Mouse (Mus musculus): Measurements from ENCODE around the gene Atp8b3. TPM values are rescaled to one million over a fixed set of nuclear protein-coding genes. Genes with fewer than 3 reads are reported as not detected.

Gene Atp8b3
- polyA plus RNA-seq, 1 experiment from 2014 or later, result 1.3 TPM

GRCm38 (mm10) chr10:80576351-80577194 is 37.6 kb upstream of the Atp8b3 start:
- no peaks in the 10 kb centered on the region for H3K27me3 ChIP-seq
- no peaks in the 10 kb centered on the region; the same call in 1 of the 2 replicates for H3K36me3 ChIP-seq
- H3K27ac ChIP-seq, result peak overlapping the region; percentile 86
- H3K9ac ChIP-seq, result peak overlapping the region; percentile 86
- H3K9me3 ChIP-seq, result no peaks in the 10 kb centered on the region
- peaks cover 65% of the 10 kb centered on the region for H3K4me1 ChIP-seq (replicated peaks)
- peak overlapping the region; percentile 93 for H3K4me2 ChIP-seq
- H3K4me3 ChIP-seq, result peak overlapping the region; percentile 77
- WGBS, result under 1% methylated on average over 89 of the region's 96 CpGs
- peak; percentile 1; the same call in 1 of the 2 replicates for ATAC-seq (ENCODE audit: low FRiP score)

- no peak overlapping the region for H3K27ac ChIP-seq
- H3K4me1 ChIP-seq (replicated peaks), result peaks cover 71% of the 10 kb centered on the region
- H3K36me3 ChIP-seq, result no peaks in the 10 kb centered on the region
- no peaks in the 10 kb centered on the region for H3K9me3 ChIP-seq
- H3K9ac ChIP-seq, result peak overlapping the region; percentile 86
- peak overlapping the region; percentile 93 for H3K4me2 ChIP-seq
- 16% methylated on average over 17 of the region's 17 CpGs for WGBS
- no peak for ATAC-seq (ENCODE audit: low FRiP score)
- no peaks in the 10 kb centered on the region for H3K27me3 ChIP-seq
- peak overlapping the region; percentile 77 for H3K4me3 ChIP-seq
Observed at GRCm38 (mm10) chr10:80575925-80576324, 37.0 kb upstream of the Atp8b3 start.

- Histone ChIP-seq H3K9ac (peak overlapping the region; percentile 86; the same call in 1 of the 2 replicates), H3K4me3 (peak overlapping the region; percentile 77), H3K36me3 (no peaks in the 10 kb centered on the region), H3K9me3 (no peaks in the 10 kb centered on the region), H3K27ac (no peak overlapping the region), H3K4me2 (peak overlapping the region; percentile 93), H3K4me1 (replicated peaks) (peaks cover 81% of the 10 kb centered on the region), H3K27me3 (no peaks in the 10 kb centered on the region)
- 85% methylated on average over 3 of the region's 3 CpGs for WGBS
- ATAC-seq (ENCODE audit: low FRiP score), result no peak
Observed at GRCm38 (mm10) chr10:80574896-80575295, 36.0 kb upstream of the Atp8b3 start.

- H3K4me2 ChIP-seq, result peak overlapping the region; percentile 2; the same call in 1 of the 2 replicates
- H3K36me3 ChIP-seq, result no peaks in the 10 kb centered on the region
- no peak overlapping the region for H3K27ac ChIP-seq
- H3K9me3 ChIP-seq, result no peaks in the 10 kb centered on the region
- H3K27me3 ChIP-seq, result no peaks in the 10 kb centered on the region
- H3K4me1 ChIP-seq (replicated peaks), result peaks cover 79% of the 10 kb centered on the region
- WGBS, result 58% methylated on average over 9 of the region's 9 CpGs
- peak overlapping the region; percentile 51 for H3K9ac ChIP-seq
- no peak for ATAC-seq (ENCODE audit: low FRiP score)
- H3K4me3 ChIP-seq, result no peak overlapping the region
Observed at GRCm38 (mm10) chr10:80573944-80574343, 35.0 kb upstream of the Atp8b3 start.

GRCm38 (mm10) chr10:80572477-80572876 is 33.6 kb upstream of the Atp8b3 start:
- 82% methylated on average over 2 of the region's 2 CpGs for WGBS

GRCm38 (mm10) chr10:80570871-80571836 is 32.2 kb upstream of the Atp8b3 start:
- 19% methylated on average over 30 of the region's 30 CpGs for WGBS
- Histone ChIP-seq H3K4me2 (peak overlapping the region; percentile 45), H3K27me3 (no peaks in the 10 kb centered on the region), H3K27ac (peak overlapping the region; percentile 61), H3K4me3 (peak overlapping the region; percentile 15; the same call in 1 of the 2 replicates), H3K36me3 (peaks cover 10% of the 10 kb centered on the region), H3K4me1 (replicated peaks) (peaks cover 78% of the 10 kb centered on the region), H3K9ac (peak overlapping the region; percentile 63), H3K9me3 (no peaks in the 10 kb centered on the region)
- no peak for ATAC-seq (ENCODE audit: low FRiP score)

More at GRCm38 (mm10) chr10:80572477-80572876, 33.6 kb upstream of the Atp8b3 start:
- no peaks in the 10 kb centered on the region for H3K9me3 ChIP-seq
- H3K36me3 ChIP-seq, result peaks cover 10% of the 10 kb centered on the region
- no peak for ATAC-seq (ENCODE audit: low FRiP score)
- H3K4me3 ChIP-seq, result no peak overlapping the region
- H3K27me3 ChIP-seq, result no peaks in the 10 kb centered on the region
- no peak overlapping the region for H3K4me2 ChIP-seq
- H3K27ac ChIP-seq, result no peak overlapping the region
- H3K9ac ChIP-seq, result no peak overlapping the region
- H3K4me1 ChIP-seq (replicated peaks), result peaks cover 72% of the 10 kb centered on the region

GRCm38 (mm10) chr10:80570419-80570818 is 31.5 kb upstream of the Atp8b3 start:
- peak overlapping the region; percentile 63 for H3K9ac ChIP-seq
- ATAC-seq (ENCODE audit: low FRiP score), result no peak
- H3K27ac ChIP-seq, result no peak overlapping the region
- H3K4me2 ChIP-seq, result peak overlapping the region; percentile 45
- 85% methylated on average over 10 of the region's 10 CpGs for WGBS
- H3K9me3 ChIP-seq, result no peaks in the 10 kb centered on the region
- peaks cover 10% of the 10 kb centered on the region for H3K36me3 ChIP-seq
- H3K4me3 ChIP-seq, result no peak overlapping the region
- no peaks in the 10 kb centered on the region for H3K27me3 ChIP-seq
- H3K4me1 ChIP-seq (replicated peaks), result peaks cover 76% of the 10 kb centered on the region

- H3K27ac ChIP-seq, result no peak overlapping the region
- H3K36me3 ChIP-seq, result peaks cover 10% of the 10 kb centered on the region
- ATAC-seq (ENCODE audit: low FRiP score), result no peak
- no peak overlapping the region for H3K9ac ChIP-seq
- H3K9me3 ChIP-seq, result no peaks in the 10 kb centered on the region
- WGBS, result 33% methylated on average over 10 of the region's 10 CpGs
- H3K4me3 ChIP-seq, result no peak overlapping the region
- peaks cover 68% of the 10 kb centered on the region for H3K4me1 ChIP-seq (replicated peaks)
- H3K4me2 ChIP-seq, result no peak overlapping the region
- no peaks in the 10 kb centered on the region for H3K27me3 ChIP-seq
Observed at GRCm38 (mm10) chr10:80569664-80570066, 30.7 kb upstream of the Atp8b3 start.

GRCm38 (mm10) chr10:80568876-80569275 is 30.0 kb upstream of the Atp8b3 start:
- Histone ChIP-seq H3K27ac (no peak overlapping the region), H3K4me1 (replicated peaks) (peaks cover 62% of the 10 kb centered on the region), H3K4me2 (no peak overlapping the region), H3K9ac (no peak overlapping the region), H3K9me3 (no peaks in the 10 kb centered on the region), H3K27me3 (no peaks in the 10 kb centered on the region), H3K4me3 (no peak overlapping the region), H3K36me3 (peaks cover 10% of the 10 kb centered on the region)
- no peak for ATAC-seq (ENCODE audit: low FRiP score)
- 96% methylated on average over 29 of the region's 29 CpGs for WGBS

- Histone ChIP-seq H3K4me1 (replicated peaks) (peaks cover 57% of the 10 kb centered on the region), H3K9me3 (no peaks in the 10 kb centered on the region), H3K4me2 (peak overlapping the region; percentile 44), H3K9ac (peak overlapping the region; percentile 56), H3K27me3 (no peaks in the 10 kb centered on the region), H3K27ac (peak overlapping the region; percentile 84), H3K4me3 (0 out of 2 replicates have a peak overlapping the region, but pooled peaks have one; percentile 18), H3K36me3 (peaks cover 10% of the 10 kb centered on the region)
- WGBS, result 5% methylated on average over 17 of the region's 17 CpGs
- peak; percentile 50 for ATAC-seq (ENCODE audit: low FRiP score)
Observed at GRCm38 (mm10) chr10:80566375-80567092, 27.6 kb upstream of the Atp8b3 start.

GRCm38 (mm10) chr10:80561116-80561944 is 22.4 kb upstream of the Atp8b3 start, which contains the start of gene Rexo1:
TSS of gene Rexo1 (minus strand) at chr10:80561560.
- H3K4me3 ChIP-seq, result peak within 1 kb of the TSS; percentile 76
- H3K27ac ChIP-seq, result peak within 1 kb of the TSS; percentile 93
- no peaks in the 10 kb centered on the region for H3K9me3 ChIP-seq
- H3K9ac ChIP-seq, result peak within 1 kb of the TSS; percentile 92
- no peaks in the 10 kb centered on the region for H3K27me3 ChIP-seq
- peak within 1 kb of the TSS; percentile 89 for H3K4me2 ChIP-seq
- under 1% methylated on average over 70 of the region's 72 CpGs for WGBS
- H3K36me3 ChIP-seq, result no peaks in the 10 kb centered on the region
- ATAC-seq (ENCODE audit: low FRiP score), result peak; percentile 80
- peaks cover 68% of the 10 kb centered on the region for H3K4me1 ChIP-seq (replicated peaks)

All from hindbrain, embryonic 13.5 days (tissue).